Mouse (Mus musculus): ENCODE measurements around the gene Mlf1. TPM values are rescaled to one million over a fixed set of nuclear protein-coding genes. Genes with fewer than 3 reads are reported as not detected.

Mlf1 gene
- polyA plus RNA-seq (2017; shearing (Covaris generic)): 7.1 TPM

DNA sequence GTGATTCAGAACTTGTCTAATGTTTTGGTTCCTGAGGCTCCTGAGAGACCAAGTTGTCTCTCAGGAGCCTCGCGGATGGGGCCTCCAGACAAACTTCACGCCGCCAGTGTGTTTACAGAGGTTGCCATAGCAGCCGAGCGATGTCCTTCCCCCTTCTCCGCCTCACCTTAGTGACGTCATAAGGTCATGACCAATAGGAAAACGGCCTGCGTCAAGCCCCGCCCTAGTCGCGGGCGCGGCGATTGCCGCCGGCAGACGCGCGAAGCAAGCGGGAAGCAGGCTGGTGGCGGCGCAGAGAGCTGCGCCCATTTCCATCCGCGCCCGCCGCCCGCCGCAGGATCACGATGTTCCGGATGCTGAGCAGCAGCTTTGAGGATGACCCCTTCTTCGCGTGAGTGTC lies at the start of gene Mlf1:
TSS of gene Mlf1 (plus strand) at position 226 of the 400 bp plus-strand sequence.

GRCm38 (mm10) chr3:67375063-67375462 lies 1.2 kb downstream of the Mlf1 start, which contains the start of gene Gm17402:
Gm17402 (minus strand) TSS chr3:67375163.

GRCm38 (mm10) chr3:67429999-67430380 lies 56.1 kb downstream of the Mlf1 start, which contains the start of gene Gfm1:
Gfm1 (plus strand) TSS chr3:67430096.

Other genes starting within 250 kb of the Mlf1 start
- gene Gm17402, start 1.1 kb downstream of the Mlf1 start, polyA plus RNA-seq (2017; shearing (Covaris generic)): not detected
- gene Gfm1, start 56.0 kb downstream of the Mlf1 start, polyA plus RNA-seq (2017; shearing (Covaris generic)): 32.2 TPM
- 5.3 TPM for gene Lxn, start 89.8 kb downstream of the Mlf1 start, polyA plus RNA-seq (2017; shearing (Covaris generic))
- gene Rarres1, start 141.4 kb downstream of the Mlf1 start, polyA plus RNA-seq (2017; shearing (Covaris generic)): not detected
- 48.8 TPM for gene Mfsd1, start 208.6 kb downstream of the Mlf1 start, polyA plus RNA-seq (2017; shearing (Covaris generic))

Measured in effector memory CD4-positive, alpha-beta T cell, adult 7 months (primary cell).